Mouse (Mus musculus) CH12.LX (cell line): ENCODE data around the gene Prkg1.

Experiments
- CHD2 ChIP-seq: IDR thresholded peaks from 2 replicates; pipeline ENCODE4 v1.6.1; 2011; ENCODE audit warnings: low read length, improper control_type of control experiment
- CTCF ChIP-seq, 2 experiments: IDR thresholded peaks in 1 of 2; conservative IDR thresholded peaks in 1 of 2; 2 replicates each; pipeline ENCODE4 v1.5.1; 2011 to 2012; ENCODE audit warnings: low read depth in 2 of 2, low read length in 2 of 2, improper control_type of control experiment in 1 of 2, inconsistent platforms in 1 of 2, mild to moderate bottlenecking in 1 of 2, moderate library complexity in 1 of 2
- E2F4 ChIP-seq: IDR thresholded peaks from 2 replicates; pipeline ENCODE4 v1.6.1; 2011; ENCODE audit warnings: low read depth, low read length, improper control_type of control experiment; ENCODE audit not compliant: insufficient replicate concordance
- MAX ChIP-seq: IDR thresholded peaks from 2 replicates; pipeline ENCODE4 v1.6.1; 2011; ENCODE audit warnings: low read length, improper control_type of control experiment
- POLR2A ChIP-seq: IDR thresholded peaks from 2 replicates; pipeline ENCODE4 v1.6.1; 2011; ENCODE audit warnings: low read depth, mild to moderate bottlenecking, improper control_type of control experiment, low read length
- POLR2AphosphoS2 ChIP-seq: IDR thresholded peaks from 2 replicates; pipeline ENCODE4 v1.6.1; 2011; ENCODE audit warnings: low read depth, low read length, improper control_type of control experiment
- SIN3A ChIP-seq: IDR thresholded peaks from 2 replicates; pipeline ENCODE4 v1.6.1; 2012; ENCODE audit warnings: low read length, improper control_type of control experiment, inconsistent platforms
- TBP ChIP-seq: conservative IDR thresholded peaks from 2 replicates; pipeline ENCODE4 v1.6.1; 2011; ENCODE audit warnings: low read depth, low read length, improper control_type of control experiment
- TCF12 ChIP-seq: IDR thresholded peaks from 2 replicates; pipeline ENCODE4 v1.6.1; 2014; ENCODE audit warnings: low read depth, mild to moderate bottlenecking, inconsistent platforms, low read length, improper control_type of control experiment
- USF1 ChIP-seq: IDR thresholded peaks from 2 replicates; pipeline ENCODE4 v1.6.1; 2014; ENCODE audit warnings: low read depth, mild to moderate bottlenecking, inconsistent platforms, low read length, improper control_type of control experiment
- ZNF384 ChIP-seq: IDR thresholded peaks from 2 replicates; pipeline ENCODE4 v1.6.1; 2012; ENCODE audit warnings: low read depth, low read length, improper control_type of control experiment, inconsistent platforms

- TF ChIP-seq CTCF (conservative IDR thresholded peaks at IDR 0.05 in 1 of 2, IDR thresholded peaks at IDR 0.05 in 1 of 2; ENCODE audit: low read depth in 2 of 2, low read length in 2 of 2) (no peak), E2F4 (no peak), TCF12 (no peak), POLR2A (no peak), USF1 (no peak), SIN3A (no peak), POLR2AphosphoS2 (no peak), ZNF384 (no peak), MAX (no peak), CHD2 (no peak), TBP (no peak)
Observed at GRCm38 (mm10) chr19:31805391-31805790, 40.6 kb upstream of the Prkg1 start.
